In genomic region chr4:130753755-130754154, GRCm38 (mm10) we compare ENCODE assay signal across 17 mouse cellular contexts. TPM values are rescaled to one million over a fixed set of nuclear protein-coding genes. Genes with fewer than 3 reads are reported as not detected.
DNase-seq lines count a peak whose midpoint lies in the region; ATAC-seq and TF ChIP-seq lines count a peak whose summit lies in the region.
"Had no signal": no experiment of that assay in that cellular context is flagged by ENCODE, and none has a peak within 500 bp of the region (broad histone marks: within the 10 kb centered on the region; RNA-seq: fewer than 3 reads in every experiment).

No protein-coding gene starts in this region.

- intact Hi-C loops in gastrocnemius, postnatal 36 days (cut with DNase I): no loop called here

- H3K4me3 ChIP-seq in ES-Bruce4 (ENCODE audit: low read depth, low read length): no peak overlapping the region
- H3K4me3 ChIP-seq in heart, embryonic 16.5 days (ENCODE audit: low read length): no peak overlapping the region
- H3K4me3 ChIP-seq: embryonic facial prominence, embryonic 10.5 days; hindbrain, embryonic 12.5 days; intestine, embryonic 15.5 days; limb, embryonic 12.5 days; liver, embryonic 13.5 days; midbrain, embryonic 12.5 days had no signal

- H3K27ac ChIP-seq in ES-Bruce4 (ENCODE audit: insufficient read depth, low read length): peak overlapping the region; percentile 46; the same call in 1 of the 2 replicates
- peak overlapping the region; percentile 83 for H3K27ac ChIP-seq in heart, embryonic 16.5 days (ENCODE audit: low read length)
- H3K27ac ChIP-seq: embryonic facial prominence, embryonic 10.5 days; hindbrain, embryonic 12.5 days; intestine, embryonic 15.5 days; limb, embryonic 12.5 days; liver, embryonic 13.5 days; midbrain, embryonic 12.5 days had no signal

- ATAC-seq in heart, embryonic 16.5 days (replicated peaks; ENCODE audit: extremely low read depth, insufficient read depth, low FRiP score): peak; percentile 88
- ATAC-seq: forebrain, embryonic 14.5 days; intestine, embryonic 15.5 days had no signal

- no peaks in the 10 kb centered on the region for H3K27me3 ChIP-seq in ES-Bruce4 (ENCODE audit: control insufficient read depth, insufficient read depth, low read length, poor library complexity, severe bottlenecking)
- H3K27me3 ChIP-seq in heart, embryonic 16.5 days (ENCODE audit: control insufficient read depth, insufficient read depth, low read length): no peaks in the 10 kb centered on the region
- H3K27me3 ChIP-seq: hindbrain, embryonic 12.5 days; intestine, embryonic 15.5 days; limb, embryonic 12.5 days; liver, embryonic 13.5 days; midbrain, embryonic 12.5 days had no signal

- no peak for TF ChIP-seq CTCF in ES-Bruce4 (IDR thresholded peaks at IDR 0.05; ENCODE audit: low read depth, low read length)

- no peaks in the 10 kb centered on the region for H3K9me3 ChIP-seq in ES-Bruce4 (replicated peaks; ENCODE audit: control insufficient read depth, insufficient read depth, low read length, poor library complexity, severe bottlenecking)
- no peaks in the 10 kb centered on the region for H3K9me3 ChIP-seq in heart, embryonic 16.5 days (replicated peaks; ENCODE audit: control insufficient read depth, low read length)
- H3K9me3 ChIP-seq: embryonic facial prominence, embryonic 10.5 days; hindbrain, embryonic 12.5 days; intestine, embryonic 15.5 days; limb, embryonic 12.5 days; liver, embryonic 13.5 days; midbrain, embryonic 12.5 days had no signal

- no peak for TF ChIP-seq POLR2A in ES-Bruce4 (IDR thresholded peaks at IDR 0.05; ENCODE audit: insufficient read depth, low read length)

- H3K9ac ChIP-seq in ES-Bruce4 (ENCODE audit: low read depth, poor library complexity, severe bottlenecking): no peak overlapping the region
- no peak overlapping the region for H3K9ac ChIP-seq in heart, embryonic 16.5 days (ENCODE audit: low read length)
- H3K9ac ChIP-seq: hindbrain, embryonic 12.5 days; intestine, embryonic 15.5 days; limb, embryonic 12.5 days; liver, embryonic 13.5 days; midbrain, embryonic 12.5 days had no signal

- WGBS in heart, embryonic 16.5 days: 27% methylated on average over 5 of the region's 5 CpGs

- H3K36me3 ChIP-seq in ES-Bruce4 (ENCODE audit: control insufficient read depth, insufficient read depth, low read length, poor library complexity, severe bottlenecking): peaks cover 80% of the 10 kb centered on the region
- peaks cover 51% of the 10 kb centered on the region for H3K36me3 ChIP-seq in heart, embryonic 16.5 days (ENCODE audit: control insufficient read depth, insufficient read depth)

- no peaks in the 10 kb centered on the region for H3K4me1 ChIP-seq in ES-Bruce4 (ENCODE audit: control insufficient read depth, insufficient read depth, low read length)
- peaks cover 50% of the 10 kb centered on the region for H3K4me1 ChIP-seq in heart, embryonic 16.5 days (ENCODE audit: control insufficient read depth, insufficient read depth, low read length)
- H3K4me1 ChIP-seq: embryonic facial prominence, embryonic 10.5 days; hindbrain, embryonic 12.5 days; intestine, embryonic 15.5 days; liver, embryonic 13.5 days; midbrain, embryonic 12.5 days had no signal

- peak; percentile 25 for DNase-seq in gastrocnemius, adult 18-20 months (ENCODE audit: low spot score)
- no peak for DNase-seq in gastrocnemius, postnatal 36 days
- peak; percentile 54 for DNase-seq in heart, adult 8-10 months (ENCODE audit: low spot score)
- DNase-seq in right cerebral cortex, postnatal 10 days (ENCODE audit: low spot score in 2 of 2): no peak
- DNase-seq in frontal cortex, postnatal 14 days (ENCODE audit: low spot score in 2 of 2): no peak
- no peak for DNase-seq in spleen, postnatal 4 days (ENCODE audit: low spot score in 2 of 2)
- DNase-seq: cerebellum, postnatal 14 days; kidney, postnatal 10 days; liver, embryonic 13.5 days had no signal

- H3K4me2 ChIP-seq in heart, embryonic 16.5 days (ENCODE audit: low read depth, low read length): no peak overlapping the region
- H3K4me2 ChIP-seq: hindbrain, embryonic 12.5 days; intestine, embryonic 15.5 days; limb, embryonic 12.5 days; liver, embryonic 13.5 days; midbrain, embryonic 12.5 days had no signal

- no peak for TF ChIP-seq EP300 in ES-Bruce4 (IDR thresholded peaks at IDR 0.05; ENCODE audit: insufficient read depth, low read depth, low read length)

RNA-seq across cellular contexts. Expression of gene Sdc3, which starts 38.6 kb away (rescaled TPM):
- 10 to 100 TPM; 10.3 to 10.4 TPM for total RNA-seq in gastrocnemius, adult 18-20 months (2021)
- 10 to 100 TPM in 1 of 2 experiments, 1 to 10 TPM in 1; 8.4 to 14.2 TPM for total RNA-seq in gastrocnemius, postnatal 36 days (2021)
- polyA plus RNA-seq in ES-Bruce4 (2011; ENCODE audit: insufficient read depth, insufficient read length, low read depth, missing spikeins): 8.1 and 8.6 TPM in 2 replicates
- 10 to 100 TPM; 24.2 to 48.6 (median 39.2) TPM for total RNA-seq in heart, adult 8-10 months (2022)
- polyA plus RNA-seq in heart, embryonic 16.5 days (2015; fragmentation: Nextera tagmentation; extraction: Ambion mirVana): 19.9 and 21.3 TPM in 2 replicates

Comparison
In these comparisons a context has a peak if more than half of its experiments do, and no peak if none do; other contexts are left out.
1. DNase-seq: peak in gastrocnemius, adult 18-20 months (single experiment) and heart, adult 8-10 months (single experiment); none in gastrocnemius, postnatal 36 days (0 of 2), right cerebral cortex, postnatal 10 days (0 of 2), frontal cortex, postnatal 14 days (0 of 2) and spleen, postnatal 4 days (0 of 2).